Mouse (Mus musculus) megakaryocyte, embryonic 14.5 days (primary cell): ENCODE data around the gene Gemin5. TPM values are rescaled to one million over a fixed set of nuclear protein-coding genes. Genes with fewer than 3 reads are reported as not detected.

Source experiments
- H3K27me3 ChIP-seq: replicated peaks from 2 replicates; pipeline ENCODE3; 2012; ENCODE audit warnings: inconsistent platforms
- H3K36me3 ChIP-seq: replicated peaks from 2 replicates; pipeline ENCODE3; 2012; ENCODE audit warnings: low read length, inconsistent platforms, mixed read lengths
- H3K4me1 ChIP-seq: 2 replicates; pipeline ENCODE4 v1.6.1; 2012; ENCODE audit warnings: inconsistent platforms
- H3K4me3 ChIP-seq: replicated peaks from 2 replicates; pipeline ENCODE3; 2012; ENCODE audit warnings: moderate library complexity, mild to moderate bottlenecking, inconsistent platforms
- H3K9me3 ChIP-seq: 2 replicates; pipeline ENCODE4 v1.6.1; 2012; ENCODE audit warnings: inconsistent platforms
- FLI1 ChIP-seq: IDR thresholded peaks from 2 replicates; pipeline ENCODE4 v1.6.1; 2012; ENCODE audit warnings: low read length, inconsistent platforms, mixed read lengths
- GATA1 ChIP-seq: IDR thresholded peaks from 3 replicates; pipeline ENCODE4 v1.6.1; 2012; ENCODE audit warnings: mixed read lengths, low read length, inconsistent platforms, borderline replicate concordance
- polyA plus RNA-seq: library from polyadenylated mRNA; stranded (reverse); fragments of >175 nt; gene quantifications from 2 replicates; pipeline ENCODE4 v1.2.3, GENCODE M21; 2012; ENCODE audit warnings: low replicate concordance; ENCODE audit not compliant: insufficient read depth

The Gemin5 gene
- polyA plus RNA-seq, 1 experiment = 2.7 TPM

DNA sequence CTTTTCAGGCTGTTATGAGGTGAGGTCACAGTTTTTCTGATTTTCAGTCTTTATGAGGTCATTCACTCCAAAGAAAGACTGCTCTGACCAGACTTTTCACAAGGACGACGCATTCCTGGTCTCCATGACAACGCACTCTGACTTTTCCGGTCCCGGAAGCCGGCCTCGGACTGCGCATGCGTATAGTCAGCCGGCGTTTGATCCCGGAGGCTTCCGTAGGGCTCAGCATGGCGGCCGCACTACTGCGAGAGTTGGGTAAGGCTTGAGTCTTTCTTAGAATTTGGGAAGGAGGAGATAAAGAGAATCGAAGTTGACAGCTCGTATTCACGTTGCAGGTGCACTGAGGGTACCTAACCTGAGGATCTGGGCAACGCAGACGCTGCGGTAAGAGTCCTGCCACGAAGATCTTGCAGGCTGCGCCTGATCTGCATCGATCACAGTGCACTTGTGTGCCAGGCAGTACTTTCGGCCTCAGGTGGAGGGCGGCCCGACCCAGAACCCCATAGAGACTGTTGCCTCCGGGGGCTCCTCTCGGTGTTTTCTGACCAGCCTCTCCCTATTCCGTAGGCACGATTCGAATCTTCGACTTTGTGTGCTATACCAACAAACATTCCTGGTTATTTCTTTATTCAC lies 3.2 kb upstream of the Gemin5 start, which contains the start of gene Mrpl22:
Mrpl22 (plus strand) TSS at position 203 of the 633 bp plus-strand sequence.
- H3K27me3 ChIP-seq = no peaks in the 10 kb centered on the region
- H3K36me3 ChIP-seq = peaks cover 42% of the 10 kb centered on the region
- peaks cover 34% of the 10 kb centered on the region for H3K4me1 ChIP-seq
- H3K9me3 ChIP-seq = no peaks in the 10 kb centered on the region
- TF ChIP-seq FLI1 (no peak), GATA1 (no peak)
- peak within 1 kb of the TSS; percentile 97 for H3K4me3 ChIP-seq

DNA sequence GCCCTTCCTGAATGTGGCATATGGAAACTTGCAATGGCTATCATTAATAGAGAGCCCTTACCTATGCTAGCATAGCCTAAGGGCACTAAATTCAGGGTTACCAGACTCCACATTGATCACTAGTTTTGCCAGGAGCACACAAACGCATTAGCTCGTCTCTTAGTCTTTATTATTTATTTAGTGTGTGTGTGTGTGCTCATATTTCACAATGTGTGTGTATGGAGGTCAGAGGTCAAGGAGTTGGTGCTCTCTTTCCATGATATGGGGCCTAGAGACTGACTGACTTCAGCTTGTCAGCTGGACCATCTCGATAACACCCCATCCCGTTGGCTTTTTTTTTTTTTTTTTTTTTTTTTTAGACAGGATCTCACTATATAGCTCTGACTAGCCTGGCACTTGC lies 1.3 kb upstream of the Gemin5 start:
- Histone ChIP-seq H3K9me3 (no peaks in the 10 kb centered on the region), H3K36me3 (peaks cover 42% of the 10 kb centered on the region), H3K4me1 (peaks cover 37% of the 10 kb centered on the region), H3K27me3 (no peaks in the 10 kb centered on the region), H3K4me3 (no peak overlapping the region)
- TF ChIP-seq FLI1 (no peak), GATA1 (no peak)

- Histone ChIP-seq H3K36me3 (peaks cover 42% of the 10 kb centered on the region), H3K27me3 (no peaks in the 10 kb centered on the region), H3K4me1 (peaks cover 35% of the 10 kb centered on the region), H3K4me3 (peak overlapping the region; percentile 96), H3K9me3 (no peaks in the 10 kb centered on the region)
- TF ChIP-seq FLI1 (no peak), GATA1 (no peak)
Observed at GRCm38 (mm10) chr11:58167822-58168166, 545 bp downstream of the Gemin5 start.

- Histone ChIP-seq H3K27me3 (no peaks in the 10 kb centered on the region), H3K4me1 (peaks cover 22% of the 10 kb centered on the region), H3K36me3 (peaks cover 63% of the 10 kb centered on the region), H3K9me3 (no peaks in the 10 kb centered on the region), H3K4me3 (no peak overlapping the region)
- no peak for TF ChIP-seq FLI1
Observed at GRCm38 (mm10) chr11:58165072-58165471, 3.3 kb downstream of the Gemin5 start.

- H3K4me3 ChIP-seq = no peak overlapping the region
- peaks cover 90% of the 10 kb centered on the region for H3K36me3 ChIP-seq
- H3K4me1 ChIP-seq = no peaks in the 10 kb centered on the region
- TF ChIP-seq FLI1 (no peak), GATA1 (no peak)
- no peaks in the 10 kb centered on the region for H3K27me3 ChIP-seq
- H3K9me3 ChIP-seq = no peaks in the 10 kb centered on the region
Observed at GRCm38 (mm10) chr11:58156871-58157270, 11.5 kb downstream of the Gemin5 start.

DNA sequence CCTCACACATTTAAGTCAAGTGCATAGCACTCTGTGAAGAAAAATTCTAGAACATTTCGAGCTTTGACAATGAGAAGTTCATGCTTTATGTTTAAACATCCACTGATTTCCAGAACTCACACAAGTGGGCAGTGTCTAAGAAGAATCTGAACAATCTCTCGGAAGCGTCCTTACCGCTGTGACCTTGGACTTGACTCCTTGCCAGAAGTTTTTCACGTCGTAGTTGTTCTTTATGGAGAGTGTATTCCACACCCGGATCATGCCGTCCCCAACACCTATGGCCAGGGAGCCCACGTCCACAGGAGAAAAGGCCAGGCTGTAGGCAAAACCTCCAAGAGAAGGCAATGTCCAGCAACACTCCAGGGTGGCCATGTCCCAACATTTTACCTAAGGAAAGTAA lies 12.9 kb downstream of the Gemin5 start:
- no peak overlapping the region for H3K4me3 ChIP-seq
- H3K36me3 ChIP-seq = peaks cover 90% of the 10 kb centered on the region

GRCm38 (mm10) chr11:58146241-58146640 lies 22.1 kb downstream of the Gemin5 start:
- Histone ChIP-seq H3K27me3 (no peaks in the 10 kb centered on the region), H3K4me3 (no peak overlapping the region), H3K9me3 (no peaks in the 10 kb centered on the region), H3K36me3 (peaks cover 90% of the 10 kb centered on the region), H3K4me1 (no peaks in the 10 kb centered on the region)
- TF ChIP-seq GATA1 (no peak), FLI1 (no peak)

More for the DNA sequence above, 12.9 kb downstream of the Gemin5 start:
- Histone ChIP-seq H3K27me3 (no peaks in the 10 kb centered on the region), H3K9me3 (no peaks in the 10 kb centered on the region), H3K4me1 (no peaks in the 10 kb centered on the region)
- TF ChIP-seq GATA1 (no peak), FLI1 (no peak)

DNA sequence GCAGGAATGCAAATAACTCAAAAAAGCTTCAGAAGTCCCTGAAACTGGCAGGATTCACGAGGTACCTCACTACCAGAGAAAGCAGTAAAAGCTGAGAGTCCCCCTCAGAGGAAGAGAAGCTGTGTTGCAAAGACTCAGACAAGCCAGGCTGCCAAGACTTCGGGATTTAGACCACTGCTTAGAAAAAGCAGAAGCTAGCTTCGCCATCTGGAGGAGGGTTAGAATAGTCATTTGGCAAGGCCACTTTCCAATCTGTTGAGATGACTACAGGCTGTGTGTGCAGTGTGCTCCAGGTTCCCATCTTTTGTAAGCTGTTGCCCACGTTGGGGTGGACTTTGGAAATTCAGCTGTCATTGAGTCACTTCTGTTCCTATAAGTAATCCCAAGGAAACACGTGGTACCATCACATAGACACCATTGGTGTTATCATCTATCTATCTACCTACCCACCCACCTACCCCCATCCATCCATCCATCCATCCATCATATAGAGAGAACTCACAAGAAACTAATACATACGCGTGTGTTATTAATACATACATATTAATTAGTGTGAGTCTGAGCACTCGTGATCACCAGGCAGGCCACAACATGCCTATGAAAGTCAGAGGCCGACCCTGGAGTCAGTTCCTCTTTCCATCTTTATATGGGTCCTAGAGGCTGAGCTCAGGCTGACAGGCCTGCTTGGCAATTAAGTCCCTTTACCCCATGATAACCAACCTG lies 24.5 kb downstream of the Gemin5 start:
- TF ChIP-seq FLI1 (no peak), GATA1 (no peak)
- no peaks in the 10 kb centered on the region for H3K27me3 ChIP-seq
- no peak overlapping the region for H3K4me3 ChIP-seq
- peaks cover 91% of the 10 kb centered on the region for H3K36me3 ChIP-seq
- no peaks in the 10 kb centered on the region for H3K4me1 ChIP-seq
- no peaks in the 10 kb centered on the region for H3K9me3 ChIP-seq

GRCm38 (mm10) chr11:58139466-58139865 lies 28.9 kb downstream of the Gemin5 start:
- Histone ChIP-seq H3K4me1 (peaks cover 29% of the 10 kb centered on the region), H3K36me3 (peaks cover 91% of the 10 kb centered on the region), H3K4me3 (no peak overlapping the region), H3K9me3 (no peaks in the 10 kb centered on the region), H3K27me3 (no peaks in the 10 kb centered on the region)
- TF ChIP-seq FLI1 (no peak), GATA1 (no peak)

- H3K4me1 ChIP-seq = peaks cover 29% of the 10 kb centered on the region
- no peak for TF ChIP-seq GATA1
- no peak for TF ChIP-seq FLI1
- no peak overlapping the region for H3K4me3 ChIP-seq
- no peaks in the 10 kb centered on the region for H3K27me3 ChIP-seq
- peaks cover 92% of the 10 kb centered on the region for H3K36me3 ChIP-seq
- H3K9me3 ChIP-seq = no peaks in the 10 kb centered on the region
Observed at GRCm38 (mm10) chr11:58138821-58139220, 29.5 kb downstream of the Gemin5 start.
